Mouse (Mus musculus): ENCODE measurements at regions not wholly inside any gene's neighbourhood (a gene's known extent, or its start where the extent isn't known, plus 50 kb on each side); places are given as distances from the start of the nearest gene placed in this dataset.

DNA sequence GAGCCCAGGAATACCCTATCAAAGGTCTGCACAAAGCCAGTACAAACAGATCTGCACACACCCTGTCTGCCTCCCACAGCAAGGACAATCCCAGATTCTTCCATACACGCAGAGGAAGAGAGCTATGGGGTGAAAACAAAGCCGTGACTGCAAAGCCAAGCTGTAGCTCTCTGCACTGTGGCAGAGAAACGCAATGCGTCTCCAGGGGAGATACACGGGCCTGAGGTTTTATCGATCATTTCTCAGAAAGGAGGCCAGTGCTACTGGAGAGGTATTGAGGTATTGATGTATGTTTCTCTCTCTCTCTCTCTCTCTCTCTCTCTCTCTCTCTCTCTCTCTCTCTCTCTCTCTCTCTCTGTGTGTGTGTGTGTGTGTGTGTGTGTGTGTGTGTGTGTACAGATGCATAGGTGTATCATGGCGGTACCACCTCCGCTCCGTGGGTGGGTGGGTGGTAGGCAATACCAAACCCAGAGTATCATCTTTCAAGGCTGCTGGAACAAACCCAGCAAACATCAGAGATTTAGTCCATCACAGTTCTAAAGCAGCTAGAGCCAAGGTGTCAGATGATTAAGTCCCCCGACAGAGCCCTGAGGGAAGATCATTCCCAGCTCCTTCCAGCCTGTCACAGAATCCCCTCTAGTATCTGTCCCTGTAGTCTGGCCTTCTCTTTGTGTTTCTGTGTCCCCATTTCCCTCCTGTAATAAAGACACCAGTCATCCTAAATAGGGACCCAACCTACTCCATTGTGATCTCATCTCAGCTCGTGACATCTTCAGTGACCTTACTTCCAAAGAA is 175.0 kb downstream of the Mycn start:
- no peak for DNase-seq (ENCODE audit: low read depth, low spot score)

DNA sequence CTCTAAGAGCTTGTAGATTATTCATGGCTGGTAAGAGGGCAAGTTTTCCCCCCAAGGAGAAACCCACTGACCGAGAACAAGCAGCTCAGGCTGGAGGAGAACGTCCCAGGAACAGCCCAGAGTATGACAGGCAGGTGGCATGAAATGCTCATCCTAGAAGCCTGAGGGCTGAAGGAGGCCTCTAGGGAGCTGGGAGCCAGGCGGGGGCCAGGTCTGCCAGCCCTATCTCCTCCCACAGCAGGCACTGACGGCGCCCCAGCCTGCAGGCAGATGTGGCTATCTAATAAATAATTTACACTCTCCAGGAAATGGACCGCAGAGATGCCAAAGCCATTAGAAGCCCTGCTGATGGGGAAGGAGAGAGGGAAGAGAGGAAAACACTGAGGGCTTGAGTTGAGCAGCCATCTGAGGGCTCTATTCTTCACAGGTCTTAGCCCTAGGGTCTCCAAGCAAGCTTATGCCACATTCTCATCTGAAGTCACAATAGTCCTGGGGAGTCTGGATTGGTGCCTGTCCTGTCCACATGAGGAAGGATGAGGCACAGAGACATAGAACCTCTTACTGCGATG is 176.1 kb downstream of the Mycn start:
- DNase-seq (ENCODE audit: low read depth, low spot score) = no peak

DNA sequence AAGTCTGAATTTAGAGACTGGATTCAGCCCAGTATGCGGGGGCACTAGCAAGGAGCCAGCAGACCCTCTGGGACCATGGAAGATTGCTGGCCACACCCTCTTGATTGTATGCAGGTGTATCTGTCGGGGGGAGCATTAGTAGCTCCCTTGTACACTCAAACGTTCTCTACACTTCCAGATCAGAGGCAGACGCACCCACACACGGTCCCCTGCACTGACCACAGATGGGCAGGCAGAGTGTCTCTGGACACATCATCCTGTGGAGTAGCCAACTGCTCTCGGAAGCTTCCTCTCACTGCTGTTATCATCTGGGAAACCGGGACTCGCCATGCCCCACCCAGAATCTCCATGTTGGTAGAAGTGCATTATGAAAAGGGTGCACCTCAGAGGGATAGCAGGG is 176.7 kb downstream of the Mycn start:
- no peak for DNase-seq (ENCODE audit: low read depth, low spot score)

DNA sequence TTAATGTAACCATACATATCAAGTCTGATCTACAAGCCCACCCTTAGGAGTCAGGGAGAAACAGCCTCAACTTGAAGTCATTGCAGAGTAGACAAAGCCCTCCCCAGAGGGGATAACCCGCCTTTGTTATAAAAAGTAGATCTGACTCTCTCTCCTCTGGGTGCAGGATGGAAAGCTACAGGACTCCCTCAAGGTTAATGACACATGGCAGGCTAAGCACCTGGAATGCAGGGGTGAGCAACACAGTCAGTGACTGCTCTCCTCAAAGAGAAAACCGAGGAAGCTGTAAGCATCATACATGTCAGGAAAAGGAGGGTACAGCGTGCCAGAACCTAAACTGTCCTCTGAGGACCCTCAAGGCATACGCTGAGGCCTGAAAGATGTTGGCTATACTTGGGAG is 177.1 kb downstream of the Mycn start:
- no peak for DNase-seq (ENCODE audit: low read depth, low spot score)

DNA sequence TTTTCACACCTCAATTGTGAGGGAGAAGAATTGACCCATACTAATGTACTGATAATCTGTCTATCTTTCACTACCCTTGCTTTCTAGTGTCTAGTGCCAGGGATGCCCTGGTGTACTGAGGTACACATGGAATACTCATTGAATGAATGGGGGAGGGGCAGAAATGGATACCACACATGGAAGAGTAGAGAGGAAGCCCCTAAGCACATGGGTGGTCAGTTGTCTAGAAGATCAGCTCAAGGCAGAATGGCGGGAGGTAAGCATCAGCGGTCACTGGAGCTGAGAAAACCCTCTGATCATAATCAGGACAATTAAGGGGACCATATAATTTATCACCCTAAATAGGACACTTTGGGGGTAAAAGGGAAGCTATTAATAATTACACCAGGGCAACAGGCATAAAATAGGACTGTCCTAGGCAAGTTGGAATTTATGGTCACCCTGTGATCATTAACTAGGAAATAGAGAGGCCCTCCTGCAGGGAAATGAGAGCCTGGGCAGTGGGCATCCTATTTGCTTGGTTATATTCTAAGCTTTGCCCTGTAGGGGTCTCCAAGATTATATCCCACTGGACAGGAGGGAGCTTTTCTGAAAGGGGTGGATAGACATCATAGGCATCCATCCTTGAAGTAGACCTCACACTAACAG is 185.3 kb downstream of the Mycn start:
- no peak for DNase-seq (ENCODE audit: low read depth, low spot score)

DNA sequence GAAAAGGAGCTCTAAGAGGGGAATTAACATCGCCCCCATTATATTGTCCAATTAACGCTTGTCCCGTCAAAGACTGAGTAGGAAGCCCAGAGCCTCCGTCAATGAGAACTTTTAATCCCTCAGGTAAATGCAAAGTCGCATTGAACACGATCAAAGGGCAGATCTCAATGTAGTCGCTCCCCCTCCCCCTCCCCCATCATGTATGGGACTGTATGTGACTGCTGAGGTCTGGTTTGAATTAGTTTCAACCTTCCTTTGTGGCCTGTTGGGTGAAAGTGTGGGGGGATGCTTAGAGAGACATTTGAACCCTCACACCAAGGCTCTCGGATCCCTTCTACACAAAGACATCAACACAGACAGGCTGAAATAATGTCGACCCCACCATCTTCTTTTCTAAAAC is 187.9 kb downstream of the Mycn start:
- no peak for DNase-seq (ENCODE audit: low read depth, low spot score)

DNA sequence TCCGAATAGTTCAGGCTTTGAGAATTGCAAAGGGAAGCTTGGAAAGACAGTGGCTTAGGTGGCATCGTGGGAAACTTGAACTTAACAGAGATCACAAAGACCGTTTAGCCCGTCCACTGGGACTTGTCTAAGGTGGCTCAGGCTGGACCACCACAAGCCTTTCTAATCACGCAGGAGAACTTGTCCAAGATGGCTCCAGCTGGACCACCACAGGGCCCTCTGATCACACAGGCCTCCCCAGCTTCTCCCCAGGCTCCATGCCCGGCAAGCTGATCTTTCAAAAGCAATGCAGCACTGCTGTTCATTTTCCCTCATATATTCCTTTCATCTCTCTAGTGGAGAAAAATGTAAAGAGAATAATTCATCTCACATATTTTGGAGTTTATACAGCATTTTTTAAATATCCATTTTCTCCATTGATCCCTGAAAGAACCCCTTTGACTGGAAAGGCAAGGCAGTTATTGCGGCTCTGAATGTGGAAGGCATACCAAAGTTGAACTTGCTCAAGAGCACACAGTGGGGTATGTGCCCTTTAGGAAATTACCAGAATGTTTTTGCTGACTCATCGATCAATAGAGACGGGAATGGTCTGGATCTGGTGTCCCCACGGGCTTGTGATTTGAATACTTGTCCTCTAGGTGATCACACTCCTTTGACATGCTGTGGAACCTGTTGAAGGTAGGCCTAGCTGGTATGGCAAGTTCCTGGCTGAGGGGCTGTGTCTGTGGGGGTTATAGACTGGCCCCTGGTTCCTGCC is 189.9 kb downstream of the Mycn start:
- DNase-seq (ENCODE audit: low read depth, low spot score) = no peak

DNA sequence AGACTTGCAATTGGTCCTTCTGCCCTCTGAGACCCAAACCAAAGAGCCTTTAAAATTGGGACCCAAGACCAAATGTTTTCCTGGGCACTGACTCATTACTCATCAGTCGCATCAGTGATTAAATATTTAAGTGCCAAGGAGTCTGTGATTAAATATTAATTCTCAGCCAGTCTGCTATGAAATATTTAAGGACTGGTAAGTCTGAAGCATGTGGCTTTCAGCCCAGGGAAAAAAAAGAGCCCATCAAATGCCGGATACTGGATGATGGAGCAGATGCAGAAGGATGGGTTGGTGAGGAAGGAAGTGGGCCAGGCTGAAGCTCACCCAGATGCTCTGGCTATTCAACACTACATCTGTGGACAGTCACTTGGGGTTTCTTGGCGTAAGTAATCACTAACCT is 192.0 kb downstream of the Mycn start:
- DNase-seq (ENCODE audit: low read depth, low spot score) = no peak

DNA sequence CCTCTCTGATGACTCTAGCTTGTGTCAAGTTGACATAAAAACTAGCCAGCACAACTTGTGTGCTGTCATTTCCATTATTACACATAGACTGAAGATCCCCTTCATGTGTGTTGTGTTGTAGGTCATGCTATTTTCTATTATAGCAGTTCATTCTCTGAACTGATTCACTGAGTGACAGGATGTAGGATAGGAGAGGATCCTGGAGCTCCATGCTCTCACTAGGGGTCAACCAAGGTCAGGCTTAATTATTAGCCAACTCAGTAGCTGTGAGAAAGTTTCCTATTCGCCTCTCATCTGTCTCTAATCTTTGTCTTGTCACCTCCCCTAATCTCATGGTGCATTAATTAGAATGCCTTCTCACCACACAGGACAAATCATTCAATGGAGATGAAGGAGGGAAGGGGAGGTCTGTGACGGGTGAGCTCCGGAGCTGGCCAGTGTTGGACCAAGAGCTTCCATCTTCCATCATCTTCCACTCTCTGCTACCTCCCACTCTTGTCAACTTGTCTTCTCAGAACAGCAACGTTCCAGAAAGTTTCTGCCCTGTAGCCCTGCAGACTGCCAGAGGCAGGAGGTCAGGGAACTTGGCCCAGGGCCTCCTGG is 194.8 kb downstream of the Mycn start:
- DNase-seq (ENCODE audit: low read depth, low spot score) = no peak

DNA sequence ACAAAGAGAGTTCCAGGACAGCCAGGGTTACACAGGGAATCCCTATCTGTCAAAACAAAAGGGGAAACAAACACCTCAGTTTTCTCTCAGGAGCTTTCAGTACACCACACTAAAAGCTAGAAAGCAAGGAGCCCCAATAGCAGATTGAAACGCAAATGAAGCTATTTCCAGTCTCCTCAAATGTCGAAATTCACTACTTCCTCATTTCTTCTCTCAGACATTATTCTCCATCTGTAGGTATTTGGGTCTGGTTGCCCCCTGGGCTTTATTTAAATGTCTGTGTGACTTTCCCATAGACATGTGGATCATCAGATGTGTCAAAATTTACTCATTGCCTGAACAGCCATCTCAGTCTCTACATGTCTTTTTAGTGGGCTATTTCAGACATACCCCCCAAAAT is 197.2 kb downstream of the Mycn start:
- no peak for DNase-seq (ENCODE audit: low read depth, low spot score)

DNA sequence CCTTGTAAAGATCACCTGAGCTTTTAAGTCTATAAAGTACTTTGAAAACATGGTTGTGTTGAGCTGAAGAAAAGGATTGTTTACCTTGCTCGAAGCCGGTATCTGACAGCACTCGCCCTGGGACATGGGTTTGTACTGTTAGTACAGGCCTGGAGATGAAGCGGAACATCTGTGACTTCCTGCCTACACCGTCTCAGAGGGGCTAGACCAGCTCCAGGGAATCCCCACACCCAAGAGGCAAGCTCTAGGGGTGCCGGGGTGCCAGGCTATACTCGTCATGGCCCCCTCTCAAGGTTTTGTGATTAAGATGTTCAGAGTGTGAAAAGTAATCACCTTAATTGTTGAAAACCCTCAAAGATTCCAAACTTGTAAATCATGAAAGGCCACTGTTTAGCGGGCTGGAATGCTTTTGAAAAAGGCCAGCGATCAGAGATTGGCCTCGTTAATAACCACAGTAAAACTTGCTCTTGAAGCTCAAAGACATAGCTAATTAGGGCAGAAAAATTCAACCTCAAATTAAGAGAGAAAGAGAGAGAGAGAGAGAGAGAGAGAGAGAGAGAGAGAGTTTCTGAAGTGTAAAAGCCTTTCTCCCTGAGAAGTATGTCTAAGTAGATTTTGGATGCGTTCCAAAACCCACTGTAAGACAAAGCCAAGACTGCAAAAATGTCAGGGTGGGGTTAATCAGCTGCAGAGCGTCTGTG is 202.9 kb downstream of the Mycn start:
- no peak for DNase-seq (ENCODE audit: low read depth, low spot score)

DNA sequence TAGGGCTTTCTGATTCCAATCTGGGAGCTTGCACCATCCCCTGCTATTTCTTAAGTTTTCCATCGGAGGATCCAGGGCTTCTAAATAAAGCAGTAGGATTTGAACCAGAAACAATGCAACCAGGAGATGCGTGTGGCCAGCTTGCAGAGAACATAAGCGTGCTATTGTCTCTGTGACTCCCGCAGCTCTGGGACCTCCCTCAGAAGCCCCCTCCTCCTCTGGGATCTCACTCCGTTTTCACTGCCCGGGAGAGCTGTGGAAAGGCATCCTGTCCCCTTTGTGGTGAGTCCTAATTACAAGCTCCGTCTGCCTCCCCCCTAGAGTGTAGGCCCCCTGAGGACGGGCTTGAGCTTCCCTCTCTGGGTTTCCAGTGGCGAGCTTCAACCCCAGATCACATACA is 215.9 kb downstream of the Mycn start:
- no peak for DNase-seq (ENCODE audit: low read depth, low spot score)

DNA sequence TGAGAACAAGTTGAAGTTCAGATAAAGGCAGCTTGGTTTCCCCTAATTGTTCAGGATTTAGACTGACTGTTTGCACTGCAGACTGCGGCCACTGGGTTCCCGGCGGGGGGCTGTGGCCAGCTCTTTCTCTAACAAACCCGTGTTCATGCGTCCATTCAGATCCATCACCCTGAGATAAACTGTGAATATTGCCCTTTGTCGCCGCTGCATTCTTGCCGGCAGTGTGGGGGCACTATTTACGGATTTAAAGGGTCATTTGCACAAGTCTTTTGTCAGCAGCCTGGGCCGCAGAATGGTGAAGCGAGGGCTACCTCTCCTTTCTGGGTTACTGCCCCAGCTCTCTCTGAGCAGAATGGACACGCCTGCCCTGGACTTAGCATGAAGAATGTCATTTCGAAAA is 216.6 kb downstream of the Mycn start:
- no peak for DNase-seq (ENCODE audit: low read depth, low spot score)

DNA sequence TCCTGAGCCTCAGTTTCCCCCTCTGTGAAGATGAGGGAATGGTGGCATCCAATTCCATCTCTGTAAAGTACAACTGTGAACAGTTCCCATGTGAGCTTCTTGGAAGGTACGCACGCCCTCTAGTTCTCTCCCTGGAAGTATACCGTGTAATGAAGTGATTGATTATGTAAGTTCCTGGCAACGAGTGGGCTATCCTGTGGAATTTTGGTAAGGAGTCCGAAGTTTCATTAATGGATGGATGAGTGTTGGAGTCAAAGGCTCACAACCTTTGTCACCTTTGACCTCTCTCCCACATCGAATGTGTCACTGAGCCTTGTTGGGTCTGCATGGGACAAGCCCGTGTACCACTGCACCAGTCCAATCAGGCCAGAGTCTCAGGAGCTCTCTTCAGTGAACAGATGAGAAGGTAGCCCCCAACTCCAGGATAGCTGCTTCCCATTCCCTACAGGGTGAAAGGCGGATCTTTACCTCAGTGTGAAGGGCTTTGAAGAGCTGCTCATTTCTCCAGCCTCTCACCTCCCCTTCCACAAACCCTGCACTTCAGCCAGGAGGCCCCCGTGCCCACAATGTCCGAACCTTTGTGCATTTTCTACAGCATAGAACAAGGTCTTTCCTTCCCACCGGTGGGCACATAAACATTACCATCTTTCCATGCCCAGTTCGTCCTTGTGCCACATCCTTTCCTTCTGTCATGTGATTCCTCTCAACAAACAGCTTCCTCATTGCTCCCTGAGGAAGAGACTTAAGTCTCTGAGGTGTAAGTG is 217.8 kb downstream of the Mycn start:
- DNase-seq (ENCODE audit: low read depth, low spot score) = no peak

DNA sequence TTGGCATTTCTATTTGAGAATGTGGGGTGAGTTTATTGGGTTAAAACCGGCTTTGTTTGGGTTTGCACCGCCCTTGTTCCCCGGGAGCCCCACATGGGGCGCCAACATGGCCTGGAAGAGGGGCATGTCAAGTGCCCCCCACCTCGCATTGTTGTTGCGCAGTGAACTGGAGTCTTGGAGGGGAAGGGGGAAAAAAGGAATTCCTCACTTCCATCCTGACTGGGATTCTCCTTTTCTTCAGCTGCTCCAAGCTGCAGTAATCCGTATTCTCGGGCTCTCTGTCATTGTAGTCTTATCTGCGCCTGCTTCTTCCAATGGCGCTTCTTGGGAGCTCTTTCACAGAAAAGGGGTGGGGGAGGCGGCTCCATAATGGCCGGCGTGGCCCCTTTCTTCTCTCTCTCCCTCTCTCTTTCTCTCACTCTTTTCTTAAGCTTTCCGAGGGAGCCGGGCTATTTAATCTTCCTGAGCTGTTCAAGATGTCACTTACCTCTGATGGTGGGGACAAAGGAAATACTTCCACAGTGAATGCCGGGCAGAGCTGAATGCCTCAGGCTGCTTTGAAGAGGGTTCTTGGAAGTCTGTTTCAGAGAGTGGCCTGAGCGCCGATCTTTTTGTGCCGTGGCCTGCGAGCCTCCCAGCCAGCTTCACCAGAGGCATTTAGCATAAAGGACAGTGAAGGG is 218.6 kb downstream of the Mycn start:
- DNase-seq (ENCODE audit: low read depth, low spot score) = no peak

DNA sequence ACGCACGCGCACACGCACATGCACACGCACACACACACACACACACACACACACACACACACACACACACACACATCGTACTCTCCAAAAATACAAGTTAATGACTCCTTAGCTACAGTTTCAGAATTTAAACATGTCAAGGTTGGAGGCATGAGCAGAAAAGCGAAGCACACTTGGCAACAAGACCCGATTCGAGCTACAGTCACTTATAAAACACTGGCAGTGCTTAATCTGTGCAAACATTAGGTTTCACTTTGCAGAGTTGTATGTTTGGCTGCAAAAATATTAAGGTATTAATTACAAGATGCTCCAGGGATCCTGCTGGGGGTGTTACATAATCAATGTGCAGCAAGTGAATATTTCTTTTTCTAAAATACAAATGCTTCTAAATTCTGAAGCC is 225.0 kb downstream of the Mycn start:
- no peak for DNase-seq (ENCODE audit: low read depth, low spot score)

DNA sequence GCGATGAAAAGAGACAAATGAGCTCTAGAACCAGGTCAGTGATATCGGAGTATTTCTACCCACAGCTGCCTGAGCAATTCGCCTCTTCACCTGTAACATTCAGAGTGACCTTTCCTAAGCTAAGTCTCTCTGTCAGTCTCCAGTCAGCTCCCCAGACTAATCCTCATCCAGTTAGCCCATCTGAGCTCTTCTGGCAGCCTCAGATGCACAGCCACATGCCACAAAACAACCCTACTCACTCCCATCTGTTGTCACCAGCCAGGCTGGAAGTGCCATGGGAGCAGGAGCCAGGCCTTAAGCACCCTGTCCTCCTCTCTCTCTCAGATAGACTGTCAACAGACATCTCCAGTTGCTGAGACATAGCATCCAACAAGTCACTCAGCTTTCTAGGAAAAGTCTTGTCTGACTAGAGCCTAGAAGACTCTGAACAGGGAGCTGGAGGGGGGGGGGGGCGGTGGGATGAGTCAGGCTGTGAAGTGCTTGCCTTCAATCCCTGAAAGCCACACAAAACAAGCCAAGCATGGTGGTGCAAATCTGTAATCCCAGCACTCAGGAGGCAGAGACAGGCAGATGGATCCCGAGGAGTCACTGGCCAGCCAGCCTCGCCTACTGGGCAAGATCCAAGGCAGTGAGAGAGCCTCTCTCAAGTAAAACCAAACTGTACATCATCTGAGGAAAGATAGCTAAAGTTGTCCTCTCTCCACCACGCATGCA is 225.6 kb downstream of the Mycn start:
- no peak for DNase-seq (ENCODE audit: low read depth, low spot score)

DNA sequence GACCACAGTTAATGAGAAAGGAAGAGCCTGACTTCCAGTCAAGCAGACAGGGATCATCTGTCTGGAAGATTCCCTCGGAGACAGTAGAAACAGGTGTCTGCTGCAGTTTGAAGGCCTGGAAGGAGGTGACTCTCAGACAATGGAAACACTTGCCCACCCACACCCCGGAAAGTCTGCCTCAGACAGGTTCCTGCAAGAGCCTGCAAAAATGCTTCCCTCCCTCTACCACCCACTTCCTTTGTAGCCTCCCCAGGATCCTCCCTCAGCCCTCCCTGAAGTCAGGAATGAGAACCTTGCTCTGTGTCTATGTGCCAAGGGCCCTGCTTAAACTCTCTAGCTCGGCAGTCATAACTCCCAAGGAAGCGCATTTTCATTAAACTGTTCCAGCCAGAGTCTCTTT is 226.2 kb downstream of the Mycn start:
- DNase-seq (ENCODE audit: low read depth, low spot score) = no peak

DNA sequence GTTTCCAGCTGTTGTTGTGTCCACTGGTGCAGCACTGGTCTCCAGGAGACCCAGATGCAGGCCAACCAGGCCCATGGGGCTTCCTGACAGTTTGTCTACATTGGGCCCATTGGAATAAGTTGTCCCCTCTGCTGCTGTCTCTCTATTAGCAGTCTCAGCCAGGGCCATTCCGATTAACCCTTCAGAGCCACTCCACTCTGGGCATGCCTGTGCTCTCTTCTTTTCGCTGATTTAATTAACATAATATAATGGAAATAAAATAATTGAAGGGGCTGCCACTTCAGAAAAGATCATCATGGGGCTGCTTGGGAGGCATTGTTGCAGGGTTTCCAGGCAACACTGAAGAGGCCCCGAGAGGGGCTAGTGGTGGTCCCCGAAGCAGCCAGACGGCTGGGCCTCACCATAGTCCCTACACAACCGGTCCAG is 231.5 kb downstream of the Mycn start:
- DNase-seq (ENCODE audit: low read depth, low spot score) = no peak
